Mouse (Mus musculus): ENCODE results near the gene Slc15a2. TPM values are rescaled to one million over a fixed set of nuclear protein-coding genes. Genes with fewer than 3 reads are reported as not detected.

Slc15a2 gene
- polyA plus RNA-seq, 1 experiment from 2014 or later, result 1.3 TPM

- 97% methylated on average over 4 of the region's 4 CpGs for WGBS (ENCODE audit: missing documents)
Observed at GRCm38 (mm10) chr16:36790166-36790565, 5.4 kb upstream of the Slc15a2 start.

GRCm38 (mm10) chr16:36786466-36786865 is 1.7 kb upstream of the Slc15a2 start:
- Histone ChIP-seq H3K79me2 (ENCODE audit: inconsistent target) (no peaks in the 10 kb centered on the region), H3K27ac (no peak overlapping the region), H3K4me3 (ENCODE audit: inconsistent target) (no peak overlapping the region), H3K36me3 (ENCODE audit: inconsistent target) (no peaks in the 10 kb centered on the region)
- WGBS (ENCODE audit: missing documents), result 97% methylated on average over 7 of the region's 7 CpGs

More at GRCm38 (mm10) chr16:36790166-36790565, 5.4 kb upstream of the Slc15a2 start:
- Histone ChIP-seq H3K4me3 (ENCODE audit: inconsistent target) (no peak overlapping the region), H3K79me2 (ENCODE audit: inconsistent target) (no peaks in the 10 kb centered on the region), H3K27ac (no peak overlapping the region), H3K36me3 (ENCODE audit: inconsistent target) (no peaks in the 10 kb centered on the region)

- H3K4me3 ChIP-seq (ENCODE audit: inconsistent target), result no peak overlapping the region
- 100% methylated on average over 2 of the region's 2 CpGs for WGBS (ENCODE audit: missing documents)
- H3K27ac ChIP-seq, result no peak overlapping the region
- H3K79me2 ChIP-seq (ENCODE audit: inconsistent target), result no peaks in the 10 kb centered on the region
- no peaks in the 10 kb centered on the region for H3K36me3 ChIP-seq (ENCODE audit: inconsistent target)
Observed at GRCm38 (mm10) chr16:36784146-36784545, 616 bp downstream of the Slc15a2 start.

GRCm38 (mm10) chr16:36775658-36776057 is 9.1 kb downstream of the Slc15a2 start:
- WGBS (ENCODE audit: missing documents), result 90% methylated on average over 6 of the region's 6 CpGs
- H3K36me3 ChIP-seq (ENCODE audit: inconsistent target), result no peaks in the 10 kb centered on the region

GRCm38 (mm10) chr16:36772996-36773395 is 11.8 kb downstream of the Slc15a2 start:
- WGBS (ENCODE audit: missing documents), result 95% methylated on average over 5 of the region's 5 CpGs
- H3K79me2 ChIP-seq (ENCODE audit: inconsistent target), result no peaks in the 10 kb centered on the region
- no peaks in the 10 kb centered on the region for H3K36me3 ChIP-seq (ENCODE audit: inconsistent target)
- H3K27ac ChIP-seq, result no peak overlapping the region
- no peak overlapping the region for H3K4me3 ChIP-seq (ENCODE audit: inconsistent target)

More at GRCm38 (mm10) chr16:36775658-36776057, 9.1 kb downstream of the Slc15a2 start:
- H3K27ac ChIP-seq, result no peak overlapping the region
- no peak overlapping the region for H3K4me3 ChIP-seq (ENCODE audit: inconsistent target)
- H3K79me2 ChIP-seq (ENCODE audit: inconsistent target), result no peaks in the 10 kb centered on the region

GRCm38 (mm10) chr16:36771703-36772102 is 13.1 kb downstream of the Slc15a2 start:
- Histone ChIP-seq H3K79me2 (ENCODE audit: inconsistent target) (no peaks in the 10 kb centered on the region), H3K4me3 (ENCODE audit: inconsistent target) (no peak overlapping the region), H3K36me3 (ENCODE audit: inconsistent target) (no peaks in the 10 kb centered on the region), H3K27ac (no peak overlapping the region)
- WGBS (ENCODE audit: missing documents), result 85% methylated on average over 3 of the region's 3 CpGs

GRCm38 (mm10) chr16:36771244-36771643 is 13.5 kb downstream of the Slc15a2 start:
- 100% methylated on average over 1 of the region's 2 CpGs for WGBS (ENCODE audit: missing documents)
- Histone ChIP-seq H3K27ac (no peak overlapping the region), H3K79me2 (ENCODE audit: inconsistent target) (no peaks in the 10 kb centered on the region), H3K36me3 (ENCODE audit: inconsistent target) (no peaks in the 10 kb centered on the region), H3K4me3 (ENCODE audit: inconsistent target) (no peak overlapping the region)

- H3K4me3 ChIP-seq (ENCODE audit: inconsistent target), result no peak overlapping the region
- 84% methylated on average over 4 of the region's 4 CpGs for WGBS (ENCODE audit: missing documents)
- no peaks in the 10 kb centered on the region for H3K79me2 ChIP-seq (ENCODE audit: inconsistent target)
- no peaks in the 10 kb centered on the region for H3K36me3 ChIP-seq (ENCODE audit: inconsistent target)
- H3K27ac ChIP-seq, result no peak overlapping the region
Observed at GRCm38 (mm10) chr16:36770830-36771229, 13.9 kb downstream of the Slc15a2 start.

- WGBS (ENCODE audit: missing documents), result 71% methylated on average over 8 of the region's 13 CpGs
- Histone ChIP-seq H3K27ac (no peak overlapping the region), H3K36me3 (ENCODE audit: inconsistent target) (no peaks in the 10 kb centered on the region), H3K79me2 (ENCODE audit: inconsistent target) (no peaks in the 10 kb centered on the region), H3K4me3 (ENCODE audit: inconsistent target) (no peak overlapping the region)
Observed at GRCm38 (mm10) chr16:36770191-36770771, 14.5 kb downstream of the Slc15a2 start.

GRCm38 (mm10) chr16:36751979-36752378 is 32.8 kb downstream of the Slc15a2 start:
- H3K4me3 ChIP-seq (ENCODE audit: inconsistent target), result no peak overlapping the region
- H3K36me3 ChIP-seq (ENCODE audit: inconsistent target), result no peaks in the 10 kb centered on the region
- no peaks in the 10 kb centered on the region for H3K79me2 ChIP-seq (ENCODE audit: inconsistent target)
- no peak overlapping the region for H3K27ac ChIP-seq
- WGBS (ENCODE audit: missing documents), result 47% methylated on average over 3 of the region's 3 CpGs

GRCm38 (mm10) chr16:36747767-36748166 is 37.0 kb downstream of the Slc15a2 start:
- WGBS (ENCODE audit: missing documents), result 41% methylated on average over 2 of the region's 2 CpGs
- no peaks in the 10 kb centered on the region for H3K79me2 ChIP-seq (ENCODE audit: inconsistent target)
- H3K36me3 ChIP-seq (ENCODE audit: inconsistent target), result no peaks in the 10 kb centered on the region
- H3K27ac ChIP-seq, result 0 out of 2 replicates have a peak overlapping the region, but pooled peaks have one; percentile 3
- no peak overlapping the region for H3K4me3 ChIP-seq (ENCODE audit: inconsistent target)

- H3K79me2 ChIP-seq (ENCODE audit: inconsistent target), result no peaks in the 10 kb centered on the region
- no peak overlapping the region for H3K4me3 ChIP-seq (ENCODE audit: inconsistent target)
- H3K36me3 ChIP-seq (ENCODE audit: inconsistent target), result no peaks in the 10 kb centered on the region
- WGBS (ENCODE audit: missing documents), result 88% methylated on average over 4 of the region's 4 CpGs
- H3K27ac ChIP-seq, result no peak overlapping the region
Observed at GRCm38 (mm10) chr16:36747068-36747467, 37.7 kb downstream of the Slc15a2 start.

GRCm38 (mm10) chr16:36743580-36743979 is 41.2 kb downstream of the Slc15a2 start:
- Histone ChIP-seq H3K27ac (no peak overlapping the region), H3K4me3 (ENCODE audit: inconsistent target) (no peak overlapping the region), H3K79me2 (ENCODE audit: inconsistent target) (no peaks in the 10 kb centered on the region), H3K36me3 (ENCODE audit: inconsistent target) (no peaks in the 10 kb centered on the region)
- 95% methylated on average over 7 of the region's 8 CpGs for WGBS (ENCODE audit: missing documents)

GRCm38 (mm10) chr16:36739404-36739930 is 45.3 kb downstream of the Slc15a2 start:
- no peak overlapping the region for H3K27ac ChIP-seq
- no peaks in the 10 kb centered on the region for H3K79me2 ChIP-seq (ENCODE audit: inconsistent target)
- H3K4me3 ChIP-seq (ENCODE audit: inconsistent target), result no peak overlapping the region
- 85% methylated on average over 4 of the region's 4 CpGs for whole genome bisulfite sequencing (ENCODE audit: missing documents)
- H3K36me3 ChIP-seq (ENCODE audit: inconsistent target), result no peaks in the 10 kb centered on the region

GRCm38 (mm10) chr16:36735421-36735820 is 49.3 kb downstream of the Slc15a2 start:
- 97% methylated on average over 3 of the region's 3 CpGs for WGBS (ENCODE audit: missing documents)
- Histone ChIP-seq H3K27ac (no peak overlapping the region), H3K79me2 (ENCODE audit: inconsistent target) (no peaks in the 10 kb centered on the region), H3K4me3 (ENCODE audit: inconsistent target) (no peak overlapping the region), H3K36me3 (ENCODE audit: inconsistent target) (no peaks in the 10 kb centered on the region)

GRCm38 (mm10) chr16:36733827-36734226 is 50.9 kb downstream of the Slc15a2 start:
- H3K79me2 ChIP-seq (ENCODE audit: inconsistent target), result no peaks in the 10 kb centered on the region
- H3K4me3 ChIP-seq (ENCODE audit: inconsistent target), result no peak overlapping the region
- H3K36me3 ChIP-seq (ENCODE audit: inconsistent target), result no peaks in the 10 kb centered on the region
- 31% methylated on average over 1 of the region's 1 CpGs for WGBS (ENCODE audit: missing documents)
- H3K27ac ChIP-seq, result no peak overlapping the region
